Mouse (Mus musculus) ES-E14 (cell line): ENCODE results near the gene Radil. TPM values are rescaled to one million over a fixed set of nuclear protein-coding genes. Genes with fewer than 3 reads are reported as not detected.

Experiments
- DNase-seq: peaks from one replicate; pipeline ENCODE4 v3.0.0-alpha.2; 2013; ENCODE audit warnings: low read depth, low spot score
- H3K27ac ChIP-seq: 2 replicates; pipeline ENCODE4 v1.5.1; 2012; ENCODE audit warnings: low read depth, mild to moderate bottlenecking, low read length, moderate library complexity, mixed read lengths; ENCODE audit not compliant: poor library complexity, insufficient read depth, severe bottlenecking
- H3K36me3 ChIP-seq: 2 replicates; pipeline ENCODE4 v1.6.1; 2012; ENCODE audit warnings: mild to moderate bottlenecking, low read length, moderate library complexity, mixed read lengths; ENCODE audit not compliant: control insufficient read depth, poor library complexity, insufficient read depth, severe bottlenecking
- H3K4me1 ChIP-seq, 2 experiments: fragments of 150-350 bp in 1 of 2; sonication (generic) in 1 of 2; 2 replicates each; pipeline ENCODE4 v1.6.1; 2012; ENCODE audit warnings: low read length in 2 of 2, mild to moderate bottlenecking in 1 of 2, mixed read lengths in 1 of 2; ENCODE audit not compliant: control insufficient read depth in 2 of 2, insufficient read depth in 2 of 2, poor library complexity in 1 of 2
- H3K4me3 ChIP-seq, 2 experiments: fragments of 150-350 bp in 1 of 2; sonication (generic) in 1 of 2; 2 replicates each; pipeline ENCODE4 v1.5.1; 2012; ENCODE audit warnings: low read length in 2 of 2, low read depth in 1 of 2, mild to moderate bottlenecking in 1 of 2, mixed read lengths in 1 of 2; ENCODE audit not compliant: insufficient read depth in 1 of 2, poor library complexity in 1 of 2, severe bottlenecking in 1 of 2
- H3K9ac ChIP-seq: 2 replicates; pipeline ENCODE4 v1.6.1; 2012; ENCODE audit warnings: low read depth, mild to moderate bottlenecking, low read length, mixed read lengths; ENCODE audit not compliant: poor library complexity, insufficient read depth, severe bottlenecking
- H3K9me3 ChIP-seq: fragments of 150-350 bp; sonication (generic); 2 replicates; pipeline ENCODE4 v1.6.1; 2012; ENCODE audit warnings: low read depth, mild to moderate bottlenecking, low read length; ENCODE audit not compliant: control insufficient read depth, insufficient read depth
- CHD2 ChIP-seq: IDR thresholded peaks from 2 replicates; pipeline ENCODE4 v1.6.1; 2014; ENCODE audit warnings: mild to moderate bottlenecking, low read depth, low read length, inconsistent platforms
- HCFC1 ChIP-seq: IDR thresholded peaks from 2 replicates; pipeline ENCODE4 v1.6.1; 2012; ENCODE audit warnings: low read length, inconsistent platforms, borderline replicate concordance; ENCODE audit not compliant: insufficient read depth
- MAFK ChIP-seq: IDR thresholded peaks from 2 replicates; pipeline ENCODE4 v1.6.1; 2014; ENCODE audit warnings: mild to moderate bottlenecking, low read depth, low read length, inconsistent platforms; ENCODE audit not compliant: insufficient read depth
- ZC3H11A ChIP-seq: IDR thresholded peaks from 2 replicates; pipeline ENCODE4 v1.6.1; 2012; ENCODE audit warnings: low read depth, mild to moderate bottlenecking, inconsistent platforms, low read length, borderline replicate concordance
- ZNF384 ChIP-seq: IDR thresholded peaks from 2 replicates; pipeline ENCODE4 v1.6.1; 2012; ENCODE audit warnings: low read depth, low read length, inconsistent platforms
- in situ Hi-C, 2 experiments: fragments of 600-800 bp; cut with MboI; formaldehyde crosslinking; loops; one replicate each; pipeline ENCODE4 v1.15.1; 2025; ENCODE audit warnings: low sequenced_read_pairs in 2 of 2, inconsistent platforms in 1 of 2; ENCODE audit not compliant: unreplicated experiment in 2 of 2
- total RNA-seq: library from RNA; depleted of rRNA; stranded (reverse); fragments of 300-350 nt; gene quantifications from 2 replicates; pipeline ENCODE4 v1.2.3, GENCODE M21; 2012; rRNA removed

Radil gene
- total RNA-seq, 1 experiment, result 6.2 TPM

DNA sequence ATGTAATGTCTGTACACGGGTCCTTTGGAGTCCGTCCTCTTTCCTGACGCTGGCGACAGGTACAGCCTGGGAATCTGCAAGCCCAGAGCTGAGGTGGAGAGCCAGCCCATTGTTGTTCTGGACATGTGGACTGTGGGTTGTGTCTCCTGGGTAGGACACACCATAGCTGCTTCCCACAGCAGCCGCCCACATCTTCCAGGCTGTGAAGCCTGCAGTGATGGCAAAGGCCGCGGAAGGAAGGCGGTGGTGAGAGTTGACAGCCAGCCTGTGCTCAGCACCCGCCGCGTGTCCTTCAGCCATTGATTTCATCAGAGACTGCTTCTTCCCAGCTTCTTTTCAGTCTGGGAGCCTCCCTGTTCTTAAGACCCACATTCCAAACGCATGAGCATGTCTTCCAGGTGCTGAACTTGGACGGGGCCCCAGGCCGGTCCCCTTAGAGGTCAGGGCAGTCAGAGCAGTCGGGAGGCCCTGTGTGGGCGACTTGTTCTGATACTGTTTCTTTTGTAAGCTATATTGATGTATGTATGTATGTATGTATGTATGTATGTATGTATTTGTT lies 112.4 kb downstream of the Radil start:
- Histone ChIP-seq H3K36me3 (peaks cover 13% of the 10 kb centered on the region; the same call in 1 of the 2 replicates), H3K9me3 (no peaks in the 10 kb centered on the region), H3K27ac (peak overlapping the region; percentile 15), H3K4me3 (no peak overlapping the region), H3K4me1 (peaks cover 12 to 36% of the 10 kb centered on the region in 2 experiments; a peak in 3 of 4 replicates), H3K9ac (peak overlapping the region; percentile 33; the same call in 1 of the 2 replicates)
- TF ChIP-seq ZC3H11A, result no peak
- no peak for TF ChIP-seq HCFC1
- no peak for TF ChIP-seq CHD2
- TF ChIP-seq ZNF384, result no peak
- no peak for TF ChIP-seq MAFK
- in situ Hi-C loops, result no loop called here
- DNase-seq, result no peak

DNA sequence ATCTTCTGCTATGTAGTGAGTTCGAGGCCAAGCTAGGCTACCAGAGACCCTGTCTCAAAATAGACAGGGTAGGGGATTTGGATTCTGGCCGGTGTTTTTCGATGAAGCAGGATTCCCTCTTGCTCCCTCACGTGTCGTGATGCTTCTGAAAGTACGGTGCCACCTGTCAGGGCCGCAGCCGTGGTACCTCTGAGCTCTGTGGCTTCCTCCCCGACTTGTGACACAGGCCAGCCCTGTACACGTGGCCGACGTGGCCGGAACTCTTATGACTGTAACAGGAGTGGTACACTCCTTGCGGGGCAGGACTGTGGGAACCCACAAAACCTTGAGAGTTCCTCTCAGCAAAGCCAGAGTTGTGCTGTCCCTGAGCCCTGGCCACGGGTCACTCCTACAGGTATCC lies 115.2 kb downstream of the Radil start:
- Histone ChIP-seq H3K4me3 (no peak overlapping the region), H3K9me3 (no peaks in the 10 kb centered on the region), H3K4me1 (peaks cover 10 to 33% of the 10 kb centered on the region in 2 experiments), H3K27ac (no peak overlapping the region), H3K36me3 (peaks cover 13% of the 10 kb centered on the region; the same call in 1 of the 2 replicates), H3K9ac (no peak overlapping the region)
- in situ Hi-C loops, result no loop called here
- no peak for DNase-seq
- TF ChIP-seq MAFK (no peak), ZC3H11A (no peak), HCFC1 (no peak), ZNF384 (no peak), CHD2 (no peak)

Other genes with a start within 250 kb of the Radil start
- gene Foxk1, start 149.6 kb downstream of the Radil start, total RNA-seq, result 9.9 and 10.7 TPM in 2 replicates
- gene Ap5z1, start 87.2 kb downstream of the Radil start, total RNA-seq, result 17.4 and 26.3 TPM in 2 replicates
- 3.5 and 3.6 TPM in 2 replicates for gene Papolb, start 21.0 kb downstream of the Radil start, total RNA-seq
- 1.2 and 2.2 TPM in 2 replicates for gene Mmd2, start 57.7 kb upstream of the Radil start, total RNA-seq
- 62.4 and 69.7 TPM in 2 replicates for gene Wipi2, start 76.6 kb upstream of the Radil start, total RNA-seq
- 9.4 and 13.5 TPM in 2 replicates for gene Slc29a4, start 141.4 kb upstream of the Radil start, total RNA-seq